Mouse (Mus musculus) urinary bladder, postnatal 14 days (tissue): ENCODE measurements around the gene 2410131K14Rik.

Experiments used
- DNase-seq: peaks from one replicate; pipeline ENCODE4 v3.0.0; 2021; ENCODE audit warnings: low spot score

2410131K14Rik gene

DNA sequence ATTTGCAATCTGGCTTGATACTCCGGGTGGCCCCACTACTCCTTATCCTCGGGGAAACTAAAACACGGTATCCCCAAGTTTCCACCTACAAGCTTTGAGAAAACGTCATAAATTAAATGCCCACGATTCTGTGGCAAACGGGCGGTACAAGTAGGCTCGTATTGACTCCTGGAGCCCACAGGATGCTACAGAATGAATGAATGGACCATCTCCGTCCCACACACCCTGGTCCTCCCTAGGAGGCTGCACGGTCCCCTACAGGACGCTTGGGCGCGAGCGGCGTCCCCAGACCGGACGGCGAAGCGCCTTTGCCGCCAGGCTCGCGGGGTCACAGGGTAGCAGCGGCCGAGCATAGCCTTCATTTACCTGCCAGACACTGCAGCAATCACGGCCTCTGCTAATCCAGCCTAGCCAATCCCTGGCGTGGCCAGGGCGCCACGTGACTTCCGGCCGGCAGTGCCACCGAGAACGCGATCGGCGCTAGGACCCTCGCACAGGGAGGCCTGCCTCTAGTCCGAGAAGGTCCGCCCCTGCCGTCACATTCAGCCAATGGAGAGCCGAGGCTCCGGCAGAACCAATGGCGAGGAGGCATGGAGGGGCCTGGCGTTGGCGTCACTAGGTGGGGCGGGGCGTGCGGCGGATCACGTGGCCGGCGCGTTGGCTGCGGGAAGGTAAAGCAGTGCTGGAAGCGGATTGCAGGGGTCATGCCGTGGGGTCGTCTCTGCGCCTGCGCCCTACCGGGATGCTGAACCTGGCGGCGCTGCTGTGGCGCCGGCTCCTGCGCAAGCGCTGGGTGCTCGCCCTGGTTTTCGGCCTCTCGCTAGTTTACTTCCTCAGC is at the start of gene 2410131K14Rik, which contains the start of gene Rnft2:
TSS of gene 2410131K14Rik (plus strand) at position 622 of the 838 bp plus-strand sequence.
TSS of gene Rnft2 (minus strand) at position 511 of the 838 bp plus-strand sequence.
- DNase-seq, result peak; percentile 100

DNA sequence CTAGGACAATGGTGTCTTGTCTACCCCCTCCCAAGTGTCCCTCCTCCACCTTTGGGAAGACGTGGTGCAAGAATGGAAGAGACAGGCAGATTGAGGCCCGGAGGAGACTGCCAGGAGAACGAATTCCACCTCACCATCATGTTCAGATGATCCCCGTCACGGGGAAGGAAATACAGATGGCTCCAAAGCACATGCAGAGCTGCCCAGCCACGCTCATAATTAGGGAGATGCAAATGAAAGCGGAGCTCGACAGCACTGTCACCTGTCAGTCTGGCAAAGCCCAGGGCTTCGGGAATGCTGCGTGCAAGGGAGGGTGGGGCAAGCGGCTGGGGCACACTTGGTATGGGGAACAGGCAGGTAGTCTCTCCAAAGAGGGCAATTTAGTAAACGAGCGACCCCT is 47.6 kb upstream of the 2410131K14Rik start:
- DNase-seq, result no peak

DNA sequence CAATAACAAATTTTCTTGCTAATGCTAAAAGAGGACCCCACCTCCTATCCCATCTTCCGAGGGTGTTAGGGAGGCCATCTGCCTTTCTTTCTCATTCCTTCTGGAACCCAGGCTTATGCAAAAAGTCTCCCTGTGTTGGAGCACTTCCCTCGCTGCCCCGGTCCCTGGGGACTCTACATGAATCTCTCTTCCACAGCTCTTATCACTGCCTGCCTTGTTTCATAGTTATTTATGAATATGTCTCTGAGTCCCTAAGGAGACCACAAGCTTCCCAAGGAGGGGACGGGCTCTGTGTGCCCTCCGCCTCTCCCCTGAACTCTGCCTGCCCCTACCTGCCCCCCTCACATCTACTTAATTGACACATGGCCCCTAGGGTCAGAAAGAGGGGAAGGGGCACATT is 45.4 kb upstream of the 2410131K14Rik start:
- no peak for DNase-seq

DNA sequence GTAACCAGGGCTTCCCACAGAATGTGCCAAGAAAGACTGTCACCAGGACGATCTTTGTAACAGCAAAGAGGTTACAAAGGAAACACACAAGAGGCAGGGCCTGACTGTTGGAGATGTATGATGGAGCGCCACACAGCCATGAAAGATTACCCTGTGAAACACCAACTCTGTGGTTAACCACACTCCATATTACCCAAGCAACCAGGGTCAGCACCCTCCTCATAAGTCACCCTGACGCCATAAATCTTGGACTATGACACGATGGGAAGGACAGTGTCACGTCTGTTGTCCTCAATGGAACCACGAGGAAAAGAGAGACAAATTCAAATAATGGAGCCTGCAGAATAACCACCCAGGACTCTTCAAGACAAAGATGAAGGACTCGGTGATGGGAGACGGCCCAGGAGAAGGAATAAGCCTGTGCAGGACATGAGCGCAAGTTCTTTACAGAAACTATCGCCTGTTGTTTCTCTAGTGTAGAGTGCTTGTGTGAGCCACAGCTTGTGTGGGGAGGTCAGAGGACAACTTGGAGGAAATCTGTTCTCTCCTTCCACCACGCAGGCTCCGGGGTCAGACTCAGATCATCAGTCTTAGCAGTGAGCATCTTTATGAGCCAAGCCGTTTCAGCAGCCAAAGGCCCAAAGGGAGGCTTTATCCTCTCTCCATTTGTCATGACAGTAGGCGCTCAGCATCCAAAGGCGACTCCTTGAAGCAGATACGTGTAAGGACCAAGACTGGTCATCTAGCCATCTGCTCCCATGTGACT is 40.2 kb upstream of the 2410131K14Rik start:
- DNase-seq, result no peak

DNA sequence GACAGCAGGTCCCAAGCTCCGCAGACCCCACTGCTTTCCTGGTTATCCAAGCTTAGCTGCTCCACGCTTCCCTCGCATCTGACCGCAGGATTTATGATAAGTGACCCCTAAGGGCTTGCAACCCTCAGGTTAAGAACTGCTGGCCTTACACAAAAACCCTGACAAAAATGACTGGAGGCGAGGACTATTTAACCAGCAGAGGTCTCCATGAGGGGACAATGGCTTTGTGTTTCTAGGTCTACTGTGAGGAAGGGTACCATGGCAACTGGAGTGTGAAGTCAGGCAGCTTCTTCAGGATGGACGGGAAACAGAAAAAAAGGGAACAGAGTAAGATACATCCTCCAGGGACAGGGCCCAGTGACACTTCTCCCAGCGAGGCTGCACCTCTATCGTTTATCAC is 39.2 kb upstream of the 2410131K14Rik start:
- no peak for DNase-seq

DNA sequence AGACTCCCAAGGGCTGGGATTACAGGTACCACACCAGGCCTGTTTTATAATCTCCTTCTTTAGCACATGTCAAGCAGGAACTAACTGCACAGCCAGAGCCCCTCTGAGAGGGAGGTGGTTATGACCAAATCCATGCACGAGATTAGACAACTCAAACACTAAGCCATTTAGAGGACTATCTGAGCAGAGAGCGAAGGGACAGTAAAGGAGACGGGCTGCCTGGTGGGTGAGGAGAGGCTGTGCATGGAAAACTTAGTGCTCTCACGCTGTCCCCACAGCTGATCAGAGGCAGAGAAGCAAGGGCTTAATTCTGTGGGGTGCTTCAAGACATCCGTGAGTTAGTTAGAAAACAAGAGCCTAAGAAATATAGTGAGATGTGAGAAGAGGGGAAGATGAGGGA is 31.0 kb upstream of the 2410131K14Rik start:
- DNase-seq, result no peak

DNA sequence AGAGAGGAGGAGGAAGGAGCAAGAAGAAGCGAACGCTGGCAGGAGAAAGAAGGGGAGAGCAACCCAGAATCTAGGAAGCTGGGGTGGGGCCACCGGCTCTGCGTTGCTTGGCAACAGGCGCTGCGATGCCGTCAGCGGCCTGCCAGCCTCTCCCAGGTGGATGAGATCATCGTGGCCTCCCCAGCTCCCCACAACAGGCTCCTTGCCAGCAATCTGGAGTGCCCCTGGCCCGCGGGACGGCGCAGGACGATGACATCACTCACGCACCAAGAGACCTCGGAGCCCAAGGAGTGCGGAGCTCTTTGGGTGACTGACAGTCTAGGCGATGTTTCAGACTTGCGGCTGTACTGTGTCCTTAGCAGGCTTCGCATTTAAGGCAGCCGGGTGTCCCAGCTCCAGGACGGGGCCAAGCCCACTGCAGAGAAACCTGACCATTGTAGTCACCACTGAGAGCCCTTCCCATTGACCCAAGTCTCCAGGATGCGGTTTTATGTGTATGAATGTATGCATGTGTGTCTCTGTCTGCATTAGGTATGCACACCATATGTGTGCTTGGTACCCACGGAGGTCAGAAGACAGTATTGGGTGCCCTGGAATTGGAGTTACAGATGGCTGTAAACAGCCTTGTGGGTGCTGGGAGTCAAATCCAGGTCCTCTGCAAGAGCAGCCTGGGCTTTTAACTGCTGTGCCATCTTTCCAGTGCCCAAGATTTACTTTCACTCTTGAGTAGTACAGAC is 30.4 kb upstream of the 2410131K14Rik start:
- DNase-seq, result peak; percentile 73

DNA sequence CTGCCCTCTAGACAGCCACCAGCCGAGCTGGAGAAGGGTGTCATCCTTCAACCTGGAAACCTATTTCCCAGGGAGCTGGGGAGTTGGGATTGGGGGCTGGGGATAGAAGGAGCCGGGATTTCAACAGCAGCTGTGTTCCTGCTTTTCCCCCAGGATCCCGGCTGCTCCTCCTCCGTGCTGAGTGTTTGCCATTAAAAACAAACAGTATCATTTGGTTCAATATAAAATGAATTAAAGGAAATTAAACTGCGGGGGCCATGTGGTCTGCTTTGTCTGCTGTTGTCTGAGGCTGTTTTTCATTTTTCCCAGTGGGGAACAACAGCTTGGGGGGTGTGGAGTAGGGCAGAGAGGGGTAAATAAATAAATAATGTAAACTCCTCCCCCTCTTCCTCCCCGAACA is 27.6 kb upstream of the 2410131K14Rik start:
- DNase-seq, result no peak

DNA sequence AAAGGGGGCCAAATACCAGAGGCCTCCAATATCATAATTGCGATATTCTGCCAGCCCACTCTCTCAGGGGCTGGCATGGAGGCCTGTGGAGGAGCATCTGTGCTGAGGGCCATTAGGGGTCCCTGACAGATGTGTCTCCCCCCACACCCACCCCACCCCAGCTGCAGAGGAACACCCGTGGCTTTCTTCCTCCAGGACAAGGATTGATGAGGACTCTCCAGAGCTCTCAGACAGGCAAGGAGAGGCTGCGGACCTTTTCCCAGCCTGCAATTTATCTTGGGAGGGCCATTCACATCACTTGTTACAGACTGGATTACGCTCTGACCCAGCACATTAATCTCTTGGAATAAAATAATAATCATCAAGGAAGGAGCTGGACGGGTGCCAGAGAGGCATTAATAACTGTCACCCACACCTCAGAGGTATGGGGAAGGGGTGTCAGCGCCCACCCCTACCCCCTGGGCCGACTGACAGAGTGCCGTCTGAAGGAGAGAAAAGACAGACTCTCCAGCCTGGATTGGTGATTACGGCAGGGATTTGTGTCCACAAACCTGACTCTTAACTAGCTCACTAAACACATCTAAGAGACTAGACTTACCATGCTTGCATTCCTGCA is 21.8 kb upstream of the 2410131K14Rik start:
- no peak for DNase-seq

DNA sequence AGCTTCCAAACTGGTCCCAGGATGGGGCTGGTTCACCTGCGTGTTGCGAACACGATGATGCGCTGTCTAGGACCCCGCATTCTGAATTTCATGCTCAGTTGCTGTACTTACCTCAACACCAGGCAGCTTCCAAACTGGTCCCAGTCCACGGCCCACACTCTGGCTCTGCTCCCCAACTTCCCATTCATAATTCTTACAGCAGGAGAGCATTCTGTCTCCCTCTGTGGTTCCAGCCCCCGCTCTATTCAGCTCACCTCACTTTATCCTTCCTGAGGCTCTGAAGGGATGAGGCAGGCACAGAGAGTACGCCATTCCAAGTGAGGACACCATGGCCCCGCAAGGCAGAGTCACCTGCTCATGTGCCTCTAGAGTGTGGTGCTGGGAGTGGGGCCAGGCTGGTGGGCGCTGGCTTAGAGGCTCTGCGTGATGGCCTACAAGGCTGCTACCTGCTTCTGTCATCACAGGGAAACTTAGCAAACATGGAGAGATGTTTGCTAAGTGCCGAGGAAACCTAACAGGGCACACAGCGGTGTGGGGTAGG is 14.9 kb upstream of the 2410131K14Rik start:
- DNase-seq, result no peak

DNA sequence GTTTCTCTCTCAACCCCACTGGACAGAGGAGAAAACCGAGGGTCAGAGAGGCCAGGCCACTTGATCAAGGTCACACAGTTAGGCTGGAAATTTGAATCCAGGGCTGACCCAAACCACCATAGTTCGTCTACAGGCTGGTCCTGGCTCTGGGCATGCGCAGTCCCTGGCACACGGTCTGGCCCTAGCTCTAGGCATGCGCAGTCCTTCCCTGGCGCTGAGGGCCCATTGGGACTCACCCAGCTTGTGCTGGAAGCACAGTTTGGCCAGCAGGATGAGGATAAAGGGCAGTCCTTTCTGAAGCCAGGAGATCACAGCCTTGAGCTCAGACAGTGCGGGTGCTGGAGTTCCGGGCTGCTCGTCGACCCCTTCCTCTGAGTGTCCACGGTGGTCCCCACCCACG is 8.1 kb upstream of the 2410131K14Rik start:
- DNase-seq, result no peak

DNA sequence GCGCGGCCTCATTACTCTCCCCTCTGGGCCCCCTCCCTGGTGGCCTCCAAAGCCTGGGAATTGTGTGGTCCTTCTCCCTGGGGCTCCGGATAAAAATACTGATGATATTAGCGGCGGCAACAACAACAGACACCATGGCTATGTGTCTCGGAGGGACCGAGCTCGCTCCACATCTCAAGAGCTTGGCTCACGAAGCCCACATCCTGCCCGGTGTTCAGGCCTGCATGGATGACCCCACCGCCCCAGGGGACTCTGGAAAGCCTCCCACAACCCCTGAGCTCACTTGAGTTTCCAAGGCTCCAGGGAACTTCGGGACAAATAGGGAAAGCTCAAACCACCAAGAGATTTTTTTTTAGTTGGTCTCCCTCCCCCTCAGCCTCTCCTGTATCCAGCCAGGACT is 5.4 kb upstream of the 2410131K14Rik start:
- no peak for DNase-seq

DNA sequence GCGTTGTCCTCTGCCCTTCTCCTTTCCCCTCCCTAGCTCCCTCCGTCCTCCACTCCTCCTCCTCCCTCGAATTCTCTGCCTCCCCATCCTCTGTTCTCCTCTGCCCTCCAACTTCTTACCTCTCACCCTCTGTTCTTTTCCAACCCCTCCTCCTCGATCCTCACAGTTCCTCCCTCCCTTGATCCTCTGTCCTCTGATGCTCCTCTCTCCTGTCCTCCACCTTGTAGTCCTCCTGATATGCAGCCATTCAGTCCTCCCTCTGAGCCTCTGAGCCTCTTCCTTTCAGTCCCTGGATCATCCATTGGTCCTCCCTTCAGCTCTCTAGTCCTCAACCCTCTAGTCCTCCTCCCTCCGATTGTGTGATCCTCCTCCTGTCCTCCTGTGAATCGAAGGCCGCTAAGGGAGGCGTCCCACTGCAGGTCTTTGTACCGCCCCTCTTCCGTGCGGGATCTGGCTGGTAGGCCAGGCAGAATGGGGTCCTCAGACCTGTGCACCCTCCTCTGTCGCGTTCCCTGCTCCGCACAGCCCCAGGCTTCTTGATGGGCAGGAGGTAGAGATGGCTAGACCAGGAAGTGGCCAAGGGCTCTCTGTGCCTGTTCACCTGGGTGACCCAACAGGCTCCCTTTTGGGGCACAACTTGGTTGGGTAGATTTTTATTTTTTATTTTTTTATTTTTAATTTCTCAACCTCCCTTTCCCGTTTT is 730 bp downstream of the 2410131K14Rik start:
- no peak for DNase-seq

DNA sequence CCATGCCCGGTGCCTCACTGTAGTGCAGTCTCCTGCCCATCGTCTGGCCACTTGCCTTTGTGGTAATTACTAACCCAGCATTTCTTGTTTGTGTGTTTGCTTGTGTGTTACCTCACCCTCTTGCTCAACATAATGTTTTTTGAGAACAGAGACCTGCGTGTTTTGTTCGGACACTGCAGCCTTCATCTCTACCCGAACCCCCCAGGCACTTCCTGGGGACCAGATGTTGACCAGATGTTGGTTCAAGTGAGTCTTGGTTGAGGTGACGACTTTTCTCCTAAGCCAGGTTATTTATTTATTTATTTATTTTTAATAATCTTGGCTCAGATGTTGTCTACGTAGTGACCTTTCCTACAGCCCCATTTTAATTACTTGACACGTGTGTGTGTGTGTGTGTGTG is 2.4 kb downstream of the 2410131K14Rik start:
- DNase-seq, result no peak

DNA sequence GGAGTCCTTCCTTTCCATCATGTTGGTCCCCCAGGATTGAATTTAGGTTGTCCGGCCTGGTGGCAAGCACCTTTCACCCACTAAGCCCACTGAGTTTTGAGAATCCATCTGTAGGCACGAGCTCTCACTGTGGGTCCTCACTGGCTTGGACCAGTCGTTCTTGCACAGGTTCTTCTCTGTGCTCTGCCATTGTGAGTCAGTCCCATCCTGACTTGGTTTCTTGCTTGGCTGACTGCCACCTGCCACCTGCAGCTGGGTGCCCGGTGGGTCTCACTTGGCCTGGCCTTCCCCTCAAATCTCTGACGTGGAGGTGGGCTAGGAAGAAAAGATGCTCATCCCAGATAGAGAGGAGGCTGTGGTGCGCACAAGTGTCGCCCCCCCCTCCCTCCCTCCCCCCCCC is 6.0 kb downstream of the 2410131K14Rik start:
- DNase-seq, result no peak

DNA sequence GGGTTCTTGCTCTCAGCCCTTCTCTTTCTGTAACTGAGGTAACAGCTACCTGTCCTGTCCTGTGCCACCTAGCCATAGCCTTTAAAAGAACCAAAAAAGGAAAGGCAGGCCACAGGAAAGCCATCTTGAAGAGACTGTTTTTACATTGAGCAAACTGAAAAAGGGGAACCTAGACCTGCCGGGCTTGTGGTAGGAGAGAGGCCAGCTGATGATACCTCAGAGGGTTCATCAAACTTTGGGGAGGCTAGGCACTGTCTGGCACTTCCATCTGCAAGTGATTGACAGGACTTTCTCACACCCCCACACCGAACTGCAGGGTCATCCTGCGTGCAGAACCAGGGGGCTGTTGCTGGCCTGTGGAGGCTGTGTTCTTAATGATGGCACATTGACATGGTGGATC is 8.5 kb downstream of the 2410131K14Rik start:
- DNase-seq, result no peak

DNA sequence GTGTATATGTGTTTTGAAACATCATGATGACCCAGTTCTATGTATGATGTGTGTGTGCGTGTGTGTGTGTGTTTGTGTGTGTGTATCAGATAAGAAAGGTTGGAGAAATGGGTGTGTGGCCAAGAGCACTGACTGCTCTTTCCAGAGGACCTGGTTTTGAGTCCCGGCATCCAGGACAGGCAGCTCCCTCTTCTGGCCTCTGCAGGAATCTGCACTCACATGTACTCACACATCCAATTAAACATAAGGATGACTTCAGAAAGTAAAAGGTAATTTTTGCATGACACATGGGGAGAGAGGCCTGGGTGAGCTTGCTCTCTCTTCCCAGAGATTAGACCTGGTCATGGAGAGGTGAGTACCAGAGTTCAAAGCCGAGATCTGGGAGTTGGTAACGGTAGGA is 12.0 kb downstream of the 2410131K14Rik start:
- DNase-seq, result no peak

DNA sequence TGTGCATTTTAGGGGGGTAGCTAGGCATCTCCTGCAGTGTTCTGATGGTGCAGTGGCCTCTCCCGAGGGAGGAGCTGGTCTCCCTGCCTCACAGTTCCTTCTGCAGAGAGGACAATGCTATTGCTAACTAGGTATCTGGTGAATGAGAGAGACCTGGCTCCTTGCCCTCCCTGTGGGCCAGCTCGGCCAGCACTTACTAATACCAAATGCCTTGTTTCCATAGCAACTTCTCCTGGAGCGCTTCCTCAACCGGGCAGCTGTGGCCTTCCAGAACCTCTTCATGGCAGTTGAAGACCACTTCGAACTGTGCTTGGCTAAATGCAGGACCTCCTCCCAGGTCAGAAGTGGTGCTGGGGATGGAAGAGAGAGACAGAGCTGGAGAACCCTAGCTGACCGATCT is 14.1 kb downstream of the 2410131K14Rik start:
- no peak for DNase-seq

DNA sequence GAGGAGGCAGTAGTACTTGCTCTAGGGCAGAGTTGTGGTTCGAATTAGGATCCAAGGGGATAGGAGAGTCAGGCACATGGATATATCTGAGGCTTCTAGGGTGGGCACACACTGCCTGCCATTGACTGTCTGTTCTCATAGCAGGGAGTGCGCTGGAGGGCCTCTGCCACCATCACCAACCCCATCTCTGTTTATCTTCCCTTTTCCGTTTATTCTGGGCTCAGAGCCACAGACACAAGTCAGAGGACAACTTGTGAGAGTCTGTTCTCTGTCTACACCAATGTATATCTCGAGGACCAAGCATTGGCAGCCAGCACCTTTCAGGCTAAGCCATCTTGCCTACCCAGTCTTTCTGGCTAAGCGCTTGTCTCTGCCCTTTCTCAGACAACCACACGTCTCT is 14.6 kb downstream of the 2410131K14Rik start:
- no peak for DNase-seq

DNA sequence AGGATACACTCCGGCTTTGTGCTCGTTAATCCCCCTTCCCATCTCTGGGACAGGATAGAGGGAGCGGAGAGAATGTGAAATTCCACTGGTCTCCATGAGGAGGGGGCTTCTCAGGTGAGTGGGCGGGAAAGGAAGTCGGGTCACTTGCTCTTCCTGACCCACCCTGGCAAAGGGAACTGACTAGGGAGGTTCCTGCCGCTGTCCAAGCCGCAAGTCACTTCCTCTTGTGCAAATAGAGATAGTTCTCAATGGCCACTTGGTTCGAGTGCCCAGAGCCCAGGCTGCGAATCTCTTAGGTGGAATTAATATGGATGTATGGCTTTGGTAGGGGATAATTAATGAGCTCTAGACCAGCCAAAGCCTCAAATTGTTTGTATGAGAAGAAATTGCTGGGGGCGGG is 15.0 kb downstream of the 2410131K14Rik start:
- DNase-seq, result no peak

DNA sequence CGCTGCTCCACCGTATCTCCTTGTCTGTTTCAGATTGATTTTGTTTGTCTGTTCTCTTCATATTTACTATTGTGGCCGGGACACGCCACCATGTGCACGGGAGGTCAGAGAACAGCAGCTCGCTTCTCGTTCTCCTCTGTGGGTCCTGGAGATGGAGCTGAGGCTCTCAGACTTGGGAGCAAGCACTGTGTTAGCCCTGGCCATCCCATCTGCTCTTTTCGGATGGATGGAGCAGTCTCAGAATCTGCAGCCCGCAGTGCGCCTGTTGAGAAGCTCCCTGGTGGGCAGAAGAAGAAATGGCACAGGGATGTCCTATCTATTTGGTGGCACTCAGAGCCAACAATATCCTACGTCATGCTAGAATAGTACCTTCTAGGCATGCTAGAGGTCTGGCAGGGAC is 15.6 kb downstream of the 2410131K14Rik start:
- no peak for DNase-seq
